Mouse (Mus musculus) megakaryocyte-erythroid progenitor cell, adult 5 weeks (primary cell): Measurements from ENCODE around the gene Shh. TPM values are rescaled to one million over a fixed set of nuclear protein-coding genes. Genes with fewer than 3 reads are reported as not detected.

Source experiments
- polyA plus RNA-seq: library from polyadenylated mRNA; stranded (reverse); fragments of >175 nt; gene quantifications from 2 replicates; pipeline ENCODE4 v1.2.3, GENCODE M21; 2012

The Shh gene
- not detected in 2 replicates for polyA plus RNA-seq

DNA sequence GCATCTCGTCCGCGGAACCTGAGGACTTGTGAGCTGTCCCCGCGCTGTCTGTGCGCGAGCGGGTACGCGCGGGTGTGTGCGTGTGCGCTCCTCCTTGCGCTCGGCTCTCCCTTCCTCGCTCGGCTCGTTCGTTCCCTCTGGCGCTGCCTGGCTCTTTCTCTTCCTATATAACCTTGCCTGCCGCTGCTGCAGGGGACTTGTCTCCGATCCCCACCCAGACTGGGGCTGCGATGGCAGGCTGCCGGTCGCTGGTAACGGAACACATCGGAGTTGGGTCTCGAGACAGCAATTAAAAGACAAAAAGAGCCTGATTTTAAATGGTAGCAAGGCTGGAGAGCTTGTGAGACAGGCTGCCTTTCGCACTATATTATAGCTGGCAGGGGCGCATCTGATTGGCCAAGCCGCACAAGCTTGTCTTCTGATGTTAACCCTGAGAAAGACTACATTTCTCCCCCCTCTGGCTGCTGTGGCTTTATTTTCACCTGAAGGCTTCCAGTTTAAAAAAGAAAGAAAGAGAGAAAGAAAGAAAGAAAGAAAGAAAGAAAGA, at the start of gene Shh:
Gene Shh, minus strand, starts transcription at position 497 of the 547 bp plus-strand sequence.

Other genes starting within 250 kb of the Shh start
- not detected in 2 replicates for gene Cnpy1, start 221.4 kb downstream of the Shh start, polyA plus RNA-seq
- 38.3 and 50.1 TPM in 2 replicates for gene Rbm33, start 150.1 kb downstream of the Shh start, polyA plus RNA-seq